Mouse (Mus musculus) common myeloid progenitor, adult 5-6 weeks (primary cell): ENCODE measurements around the gene Chn1. TPM values are rescaled to one million over a fixed set of nuclear protein-coding genes. Genes with fewer than 3 reads are reported as not detected.

Experiments used
- ATAC-seq: replicated peaks from 2 replicates; pipeline ENCODE4 v1.8.0; 2016; ENCODE audit warnings: low read depth, mild to moderate bottlenecking, moderate TSS enrichment, inconsistent platforms; ENCODE audit not compliant: poor library complexity, severe bottlenecking
- total RNA-seq: library from RNA; stranded (forward); fragments of 200-1000, 187-1606 nt; gene quantifications from 2 replicates; pipeline ENCODE4 v1.2.3, GENCODE M21; 2017

The Chn1 gene
- total RNA-seq, 1 experiment from 2014 or later: 0.46 TPM

GRCm38 (mm10) chr2:73654059-73654891 lies 120.9 kb downstream of the Chn1 start:
- no peak for ATAC-seq

DNA sequence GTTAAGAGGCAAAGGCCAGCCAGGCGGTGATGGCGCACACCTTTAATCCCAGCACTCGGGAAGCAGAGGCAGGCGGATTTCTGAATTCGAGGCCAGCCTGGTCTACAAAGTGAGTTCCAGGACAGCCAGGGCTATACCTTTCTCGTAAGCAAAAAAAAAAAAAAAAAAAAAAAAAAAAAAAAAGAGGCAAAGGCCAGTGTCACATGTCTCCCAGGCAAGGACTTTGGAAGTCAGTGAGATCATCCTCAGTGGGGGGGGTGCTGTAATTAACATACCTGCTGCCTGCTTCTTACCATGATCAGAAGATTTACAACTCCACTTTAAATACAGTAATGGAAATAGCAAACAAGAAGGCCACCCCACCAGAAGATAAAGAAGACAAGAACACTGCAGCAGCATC lies 137.5 kb downstream of the Chn1 start:
- no peak for ATAC-seq

GRCm38 (mm10) chr2:73636387-73636786 lies 138.8 kb downstream of the Chn1 start:
- ATAC-seq: no peak

DNA sequence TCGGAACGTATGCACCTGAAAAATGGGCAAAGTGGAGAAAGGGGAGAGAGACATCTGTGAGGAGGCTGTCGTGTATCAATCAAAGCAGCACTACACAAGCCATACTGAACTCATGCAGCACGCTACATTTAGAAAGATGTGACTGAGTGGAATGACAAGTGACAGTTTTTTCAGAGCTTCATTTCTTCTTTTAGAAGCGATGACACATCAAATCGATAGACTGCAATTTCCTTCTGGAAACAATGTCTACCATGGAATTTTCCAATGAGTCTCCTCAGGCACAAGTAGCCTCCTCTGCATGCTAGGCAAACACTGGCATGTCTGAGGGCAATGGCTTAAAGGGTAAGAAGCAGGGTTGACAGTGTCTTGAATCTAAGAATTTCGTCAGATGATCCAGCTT lies 143.3 kb downstream of the Chn1 start:
- ATAC-seq: no peak

- ATAC-seq: no peak
Observed at GRCm38 (mm10) chr2:73618486-73619052, 156.6 kb downstream of the Chn1 start.

- ATAC-seq: no peak
Observed at GRCm38 (mm10) chr2:73616434-73617057, 158.6 kb downstream of the Chn1 start.

- no peak for ATAC-seq
Observed at GRCm38 (mm10) chr2:73615456-73615855, 159.7 kb downstream of the Chn1 start.

GRCm38 (mm10) chr2:73614303-73614702 lies 160.8 kb downstream of the Chn1 start:
- no peak for ATAC-seq

DNA sequence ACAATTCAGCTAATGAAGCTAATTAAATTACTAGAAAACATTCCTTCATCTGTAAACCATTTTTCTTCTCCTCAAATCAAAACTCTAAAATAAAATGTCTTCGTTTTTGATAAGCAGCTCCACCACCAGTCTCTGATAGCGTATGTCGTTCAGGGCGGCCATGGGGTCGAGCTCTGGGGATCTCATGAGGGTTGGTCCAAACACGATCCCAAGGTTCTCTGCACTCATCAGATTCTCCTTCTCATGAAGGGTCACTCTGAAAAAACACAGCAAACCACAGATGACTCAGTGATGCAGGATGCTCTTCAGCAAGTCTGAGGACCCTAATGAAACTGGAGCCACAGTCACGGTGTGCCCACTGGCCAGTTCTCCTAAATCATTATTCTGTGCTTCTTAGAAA lies 162.2 kb downstream of the Chn1 start:
- ATAC-seq: no peak

DNA sequence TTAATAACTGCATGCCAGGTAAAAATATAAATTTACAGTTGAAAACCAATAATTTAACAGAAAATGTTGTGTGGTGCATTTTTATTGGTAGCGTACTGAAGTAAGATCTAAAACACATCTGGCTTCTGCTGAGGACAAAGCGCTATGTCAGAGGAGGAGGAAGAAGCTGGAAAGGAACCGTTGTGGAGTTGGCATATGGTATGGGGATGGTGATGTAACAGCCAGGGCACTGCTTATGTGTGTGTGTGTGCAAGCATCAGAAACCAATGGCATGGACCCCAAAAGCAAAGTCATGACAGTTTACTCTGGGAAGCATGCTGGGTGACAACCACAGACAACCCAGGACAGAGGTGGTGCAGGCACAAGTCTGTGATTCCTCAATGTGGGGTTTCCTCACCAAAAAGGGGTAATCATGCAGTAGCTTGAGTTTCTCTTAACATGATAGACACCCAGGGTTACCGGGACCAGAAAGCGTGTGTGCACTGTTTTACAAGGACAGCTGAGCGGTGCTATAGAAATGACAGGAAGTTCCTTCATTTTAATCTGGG lies 162.7 kb downstream of the Chn1 start:
- peak; percentile 29; the same call in 1 of the 2 replicates for ATAC-seq

GRCm38 (mm10) chr2:73611798-73612197 lies 163.3 kb downstream of the Chn1 start:
- ATAC-seq: no peak

GRCm38 (mm10) chr2:73609724-73610210 lies 165.4 kb downstream of the Chn1 start:
- ATAC-seq: no peak

DNA sequence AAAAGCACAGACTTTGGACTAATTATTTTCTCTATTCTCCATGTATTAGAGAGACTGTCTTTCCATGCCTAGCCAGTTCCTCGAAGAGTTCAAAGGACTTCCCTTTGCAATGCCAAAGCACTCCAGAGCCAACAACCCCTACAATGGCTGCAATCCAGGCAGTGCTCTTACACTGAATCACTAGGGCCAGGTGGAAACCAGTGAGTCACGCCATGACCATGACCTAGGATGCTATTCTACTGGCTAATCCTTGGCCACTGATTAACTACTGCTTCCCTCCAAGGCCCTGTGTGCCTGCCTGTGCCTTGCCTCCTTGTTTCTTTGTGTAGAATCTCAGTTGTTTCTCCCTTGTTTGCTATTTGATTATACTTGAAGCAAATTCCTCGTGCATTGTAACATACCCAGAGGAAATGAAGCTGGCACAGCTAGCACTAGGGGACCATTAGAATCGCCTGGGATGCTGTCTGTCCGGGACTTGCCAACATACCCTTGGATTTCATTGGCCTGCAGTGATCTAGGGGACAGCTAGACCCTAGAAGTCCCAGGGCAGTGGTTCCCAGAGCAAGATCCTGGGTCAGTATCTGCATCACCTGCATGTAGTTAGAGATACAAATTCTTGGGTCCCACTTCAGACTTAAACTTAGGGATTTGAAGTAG lies 166.0 kb downstream of the Chn1 start:
- no peak for ATAC-seq

DNA sequence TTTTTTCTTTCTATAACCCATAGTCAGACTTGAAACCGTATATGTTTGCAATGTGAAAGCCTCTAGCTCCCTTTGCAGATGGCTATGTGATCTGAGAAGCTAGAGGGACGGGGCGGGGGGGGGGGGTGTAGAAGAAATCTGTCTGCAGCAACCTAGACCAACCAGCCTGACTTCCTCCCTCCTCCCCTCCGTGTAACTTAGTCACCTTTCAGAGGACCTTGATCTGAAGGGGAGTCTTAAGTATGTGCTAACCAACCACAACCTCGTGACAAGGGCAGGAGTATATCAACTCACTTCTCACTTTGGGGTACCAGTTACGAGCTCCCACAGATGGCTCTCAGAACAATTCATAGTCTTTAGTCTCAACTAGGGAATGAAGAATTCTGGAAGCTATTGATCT lies 166.8 kb downstream of the Chn1 start:
- no peak for ATAC-seq

DNA sequence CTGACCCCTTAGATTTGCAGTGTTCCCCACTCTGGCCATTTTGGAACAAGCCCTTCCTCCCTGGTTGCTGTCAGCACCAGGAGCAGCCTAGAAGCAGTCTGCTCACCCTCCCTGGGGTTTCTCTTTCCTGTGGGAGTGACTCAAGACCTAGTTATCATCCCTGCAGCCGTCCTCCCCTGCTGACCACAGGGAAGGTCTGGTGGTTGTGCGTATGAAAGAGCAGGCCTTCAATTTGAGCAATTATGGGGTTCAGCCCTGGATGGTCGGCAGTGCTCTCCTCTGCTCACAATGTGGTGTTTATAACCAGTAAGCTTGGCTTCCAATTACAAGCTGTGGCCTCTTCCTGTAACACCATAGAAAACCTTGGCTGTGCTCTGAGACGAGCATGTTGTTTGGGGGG lies 167.5 kb downstream of the Chn1 start:
- peak; percentile 79 for ATAC-seq

DNA sequence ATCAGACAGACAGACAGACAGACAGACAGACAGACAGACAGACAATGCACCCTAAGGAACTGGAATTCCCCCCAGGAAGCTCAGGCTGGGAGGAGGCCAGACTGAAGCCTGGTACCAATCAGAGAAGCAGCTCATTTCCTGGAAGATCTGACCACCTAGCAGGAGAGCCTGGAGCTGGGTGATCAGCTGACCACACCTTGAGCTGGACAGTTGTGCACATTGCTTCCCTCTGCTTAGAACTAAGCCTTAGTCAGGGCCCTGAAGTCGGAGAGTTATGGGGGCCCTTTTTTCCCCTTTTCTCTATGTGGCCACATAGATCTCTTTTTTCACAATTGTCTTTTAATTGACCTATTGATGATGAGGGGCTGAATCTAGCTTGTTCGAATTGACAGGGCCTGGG lies 168.0 kb downstream of the Chn1 start:
- ATAC-seq: no peak

- no peak for ATAC-seq
Observed at GRCm38 (mm10) chr2:73606616-73607015, 168.5 kb downstream of the Chn1 start.

DNA sequence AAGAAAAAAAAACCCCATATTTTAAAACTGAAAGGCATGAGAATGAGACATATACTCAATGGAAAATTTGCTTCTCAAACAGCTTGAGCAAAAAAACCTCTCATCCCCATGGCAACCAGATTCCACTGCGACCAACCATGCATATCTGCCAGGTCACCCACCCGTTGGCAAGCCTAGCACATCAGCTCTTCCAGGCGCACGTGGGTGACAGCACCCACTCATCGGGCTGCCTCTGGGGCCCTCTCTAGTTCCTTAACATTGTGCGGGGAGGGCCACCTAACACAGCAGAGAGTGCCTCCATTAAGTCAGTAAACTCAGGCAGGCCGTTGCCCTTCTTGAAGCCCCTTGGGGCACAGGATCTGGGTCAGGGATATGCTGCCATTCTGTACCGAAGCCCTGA lies 170.1 kb downstream of the Chn1 start:
- ATAC-seq: no peak

DNA sequence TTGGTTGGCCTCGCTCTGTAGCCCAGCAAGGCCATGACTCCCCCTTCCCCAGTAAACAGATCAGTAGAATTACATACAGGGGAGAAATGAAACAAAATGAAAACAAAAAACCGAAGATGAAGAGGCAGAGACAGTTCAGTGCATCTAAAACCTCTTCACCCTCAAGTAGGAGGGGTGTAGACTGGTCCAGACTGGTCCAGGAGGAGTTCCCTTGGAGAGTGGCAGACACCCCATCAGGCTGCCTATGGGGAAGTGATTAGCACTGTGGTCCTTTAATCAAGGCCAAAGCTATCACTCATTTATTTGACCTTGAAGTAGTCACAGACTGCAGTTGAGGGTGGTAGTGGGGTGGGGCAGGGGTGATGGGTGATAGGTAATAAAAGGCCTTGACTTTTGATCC lies 170.6 kb downstream of the Chn1 start:
- no peak for ATAC-seq

- ATAC-seq: no peak
Observed at GRCm38 (mm10) chr2:73600650-73601049, 174.5 kb downstream of the Chn1 start.
